Mouse (Mus musculus) CD8-positive naive resting alpha-beta T cell, adult 2 months (primary cell): ENCODE results near the gene Lbx2.
A peak's percentile ranks its signal among the peaks of the same experiment; 100 is the strongest.

Experiments used
- DNase-seq, 2 experiments: peaks; one replicate each; pipeline ENCODE4 v3.0.0; 2022; ENCODE audit warnings: low read depth in 2 of 2, low spot score in 2 of 2

The Lbx2 gene

DNA sequence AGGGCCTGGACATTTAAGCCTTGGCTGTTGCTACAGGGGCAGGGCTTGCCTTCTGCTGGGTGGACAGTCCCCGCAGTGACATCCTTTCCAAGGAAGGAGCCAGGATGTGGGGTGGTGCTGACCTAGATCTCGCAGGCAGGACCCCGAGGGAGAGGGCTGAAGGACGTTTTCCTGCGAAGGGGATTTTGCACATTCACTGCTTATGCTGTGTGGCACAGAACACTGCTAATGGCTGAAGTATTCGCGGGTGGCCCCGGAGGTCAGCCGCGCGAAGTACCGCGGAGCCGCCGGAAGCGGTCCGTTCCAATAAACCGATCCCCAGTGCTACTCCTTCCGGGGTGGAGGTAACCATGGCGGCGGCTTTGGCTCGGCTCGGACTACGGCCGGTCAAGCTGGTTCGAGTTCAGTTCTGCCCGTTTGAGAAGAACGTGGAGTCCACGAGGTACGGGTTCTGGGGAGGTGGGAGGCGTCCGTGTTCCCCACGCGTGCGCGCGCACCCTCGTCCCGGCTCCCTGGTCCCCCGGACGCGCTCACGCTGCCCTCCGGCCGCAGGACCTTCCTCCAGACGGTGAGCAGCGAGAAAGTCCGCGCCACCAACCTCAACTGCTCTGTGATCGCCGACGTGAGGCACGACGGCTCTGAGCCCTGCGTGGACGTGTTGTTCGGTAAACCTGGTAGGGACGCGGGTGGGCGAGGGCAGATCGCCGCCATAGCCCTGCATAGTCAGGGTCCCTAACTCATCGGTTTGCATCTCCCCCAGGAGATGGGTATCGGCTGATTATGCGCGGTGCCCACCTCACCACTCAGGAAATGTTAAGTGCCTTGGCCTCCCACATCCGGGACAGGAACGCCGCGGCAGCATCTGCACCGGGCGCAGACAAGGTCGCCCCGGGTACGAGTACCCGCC lies 22.8 kb downstream of the Lbx2 start, which contains the start of gene Mrpl53:
Gene Mrpl53 (plus strand): TSS at position 279 of the 907 bp plus-strand sequence.
- peak; percentile 39 to 46 for DNase-seq

DNA sequence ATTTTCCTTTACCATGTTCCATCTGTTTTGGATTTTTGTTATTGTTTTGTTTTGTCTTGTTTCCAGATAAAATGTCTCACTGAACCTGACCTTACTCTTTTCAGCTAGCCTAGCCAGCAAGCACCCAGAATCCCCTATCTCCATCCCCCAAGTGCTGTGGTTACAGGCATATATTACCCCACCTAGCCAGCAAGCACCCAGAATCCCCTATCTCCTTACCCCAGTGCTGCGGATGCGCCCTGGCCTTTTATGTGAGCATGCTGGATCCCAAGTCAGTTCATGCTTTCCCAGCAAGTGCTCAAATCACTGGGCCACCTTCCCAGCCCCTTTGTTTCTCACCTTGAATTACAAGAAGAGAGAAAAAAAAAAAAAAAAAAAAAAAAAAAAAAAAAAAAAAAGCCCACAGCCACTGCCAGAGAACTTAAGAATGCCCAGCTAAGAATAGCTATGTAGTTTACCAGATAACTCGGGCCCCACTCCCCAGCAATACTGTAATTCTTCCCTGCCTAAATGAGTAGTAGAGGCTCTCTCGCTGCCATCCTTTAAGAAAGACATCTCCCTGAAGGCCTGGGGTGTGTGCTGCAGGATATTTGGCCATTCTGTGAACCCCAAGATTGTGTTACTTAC lies 25.5 kb downstream of the Lbx2 start:
- DNase-seq, result no peak

DNA sequence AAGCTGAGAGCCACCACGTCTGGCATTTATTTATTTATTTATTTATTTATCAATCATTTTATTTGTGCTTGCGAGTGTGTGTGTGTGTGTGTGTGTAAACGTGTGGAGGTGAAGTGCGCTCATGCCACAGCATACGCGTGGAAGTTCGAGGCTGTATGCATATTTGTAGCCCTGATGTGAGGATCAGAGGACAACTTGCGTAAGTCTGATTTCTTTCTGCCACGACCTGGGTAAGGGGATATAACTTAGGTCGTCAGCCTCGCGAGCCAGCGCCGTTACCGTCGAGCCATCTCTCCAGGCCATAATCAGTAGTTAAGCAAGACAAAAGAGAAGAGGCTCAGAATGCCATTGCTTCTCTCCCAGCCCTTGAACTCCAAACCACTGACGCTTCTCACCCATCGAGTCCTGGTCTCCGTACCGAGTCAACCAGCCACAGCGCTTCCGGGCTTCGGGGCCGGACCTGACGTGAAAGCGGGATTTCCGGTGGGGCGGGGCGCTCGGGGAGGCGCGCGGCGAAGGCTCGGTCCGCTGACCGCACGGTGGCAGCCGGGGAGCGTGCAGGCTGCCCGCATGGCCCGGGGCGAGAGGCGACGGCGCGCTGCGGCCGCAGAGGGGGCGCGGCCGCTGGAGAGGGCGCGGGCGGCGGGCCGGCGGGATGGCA lies 29.0 kb downstream of the Lbx2 start, which contains the start of gene Mogs:
Gene Mogs (plus strand): TSS at position 486 of the 661 bp plus-strand sequence.
- DNase-seq, result peak; percentile 77 to 79

DNA sequence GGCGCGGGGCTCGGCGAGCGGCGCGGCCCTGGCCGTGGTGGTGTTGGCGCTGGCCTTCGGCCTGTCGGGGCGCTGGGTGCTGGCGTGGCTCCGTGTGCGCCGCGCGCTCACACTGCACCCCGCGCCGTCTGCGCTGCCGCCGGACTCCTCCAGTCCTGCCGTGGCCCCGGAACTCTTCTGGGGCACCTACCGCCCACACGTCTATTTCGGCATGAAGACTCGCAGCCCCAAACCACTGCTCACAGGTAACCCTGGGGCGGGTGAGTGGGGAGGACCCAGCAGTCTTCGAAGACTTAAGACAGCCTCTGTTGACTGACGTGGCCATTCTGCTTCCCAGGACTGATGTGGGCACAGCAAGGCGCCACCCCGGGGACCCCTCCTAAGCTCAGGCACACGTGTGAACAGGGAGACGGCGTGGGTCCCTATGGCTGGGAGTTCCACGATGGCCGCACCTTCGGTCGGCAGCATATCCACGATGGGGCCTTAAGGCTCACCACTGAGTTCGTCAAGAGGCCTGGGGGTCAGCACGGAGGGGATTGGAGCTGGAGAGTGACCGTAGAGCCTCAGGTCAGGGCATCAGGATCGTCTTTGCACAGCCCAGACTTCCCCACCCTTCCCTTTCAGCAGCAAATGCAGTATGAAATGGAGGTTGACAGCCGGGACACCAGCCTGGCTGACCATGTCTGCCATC lies 29.7 kb downstream of the Lbx2 start:
- DNase-seq, result peak in 1 of 2 experiments; percentile 31

GRCm38 (mm10) chr6:83116373-83117164 lies 30.4 kb downstream of the Lbx2 start:
- no peak for DNase-seq

GRCm38 (mm10) chr6:83117165-83117438 lies 30.9 kb downstream of the Lbx2 start:
- no peak for DNase-seq

DNA sequence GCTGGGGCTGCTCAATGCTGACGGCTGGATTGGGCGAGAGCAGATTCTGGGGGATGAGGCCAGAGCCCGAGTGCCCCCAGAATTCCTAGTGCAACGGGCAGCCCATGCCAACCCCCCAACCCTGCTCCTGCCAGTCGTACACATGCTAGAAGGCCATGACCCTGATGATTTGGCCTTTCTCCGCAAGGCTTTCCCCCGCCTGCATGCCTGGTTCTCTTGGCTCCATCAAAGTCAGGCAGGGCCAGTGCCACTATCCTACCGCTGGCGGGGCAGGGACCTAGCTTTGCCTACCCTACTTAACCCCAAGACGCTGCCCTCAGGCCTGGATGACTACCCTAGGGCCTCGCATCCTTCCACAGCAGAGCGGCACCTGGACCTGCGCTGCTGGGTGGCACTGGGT lies 31.4 kb downstream of the Lbx2 start:
- no peak for DNase-seq

DNA sequence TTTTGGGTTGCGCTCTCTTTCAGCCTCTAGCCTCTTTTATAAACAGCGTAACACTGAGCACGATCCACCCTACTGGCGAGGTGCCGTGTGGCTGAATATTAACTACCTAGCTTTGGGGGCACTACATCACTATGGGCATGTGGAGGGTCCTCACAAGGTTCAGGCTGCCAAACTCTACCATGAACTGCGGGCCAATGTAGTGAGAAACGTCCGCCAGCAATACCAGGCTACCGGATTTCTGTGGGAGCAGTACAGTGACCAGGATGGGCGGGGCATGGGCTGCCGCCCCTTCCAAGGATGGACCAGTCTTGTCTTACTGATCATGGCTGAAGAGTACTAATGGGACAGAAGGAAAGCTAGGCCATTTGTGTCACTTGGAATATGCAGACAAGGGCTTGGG lies 32.2 kb downstream of the Lbx2 start:
- no peak for DNase-seq

- DNase-seq, result peak in 1 of 2 experiments; percentile 29
Observed at GRCm38 (mm10) chr6:83118825-83119733, 32.9 kb downstream of the Lbx2 start.

DNA sequence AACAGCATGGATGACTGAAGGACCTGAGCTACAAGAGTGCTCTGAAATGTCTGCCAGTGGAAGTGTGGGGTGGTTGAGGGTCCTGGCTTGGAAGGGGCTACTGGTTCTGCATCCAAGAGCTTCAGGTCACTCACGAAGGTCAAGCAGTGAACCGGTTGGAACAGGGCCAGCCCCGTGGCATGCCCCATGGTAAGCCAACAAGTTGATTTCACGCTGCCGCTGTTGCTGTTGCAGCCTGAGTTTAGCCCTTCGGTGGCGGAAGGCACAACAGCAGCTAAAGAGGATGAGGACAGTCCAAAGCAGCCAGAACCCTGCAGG lies 33.5 kb downstream of the Lbx2 start:
- no peak for DNase-seq

DNA sequence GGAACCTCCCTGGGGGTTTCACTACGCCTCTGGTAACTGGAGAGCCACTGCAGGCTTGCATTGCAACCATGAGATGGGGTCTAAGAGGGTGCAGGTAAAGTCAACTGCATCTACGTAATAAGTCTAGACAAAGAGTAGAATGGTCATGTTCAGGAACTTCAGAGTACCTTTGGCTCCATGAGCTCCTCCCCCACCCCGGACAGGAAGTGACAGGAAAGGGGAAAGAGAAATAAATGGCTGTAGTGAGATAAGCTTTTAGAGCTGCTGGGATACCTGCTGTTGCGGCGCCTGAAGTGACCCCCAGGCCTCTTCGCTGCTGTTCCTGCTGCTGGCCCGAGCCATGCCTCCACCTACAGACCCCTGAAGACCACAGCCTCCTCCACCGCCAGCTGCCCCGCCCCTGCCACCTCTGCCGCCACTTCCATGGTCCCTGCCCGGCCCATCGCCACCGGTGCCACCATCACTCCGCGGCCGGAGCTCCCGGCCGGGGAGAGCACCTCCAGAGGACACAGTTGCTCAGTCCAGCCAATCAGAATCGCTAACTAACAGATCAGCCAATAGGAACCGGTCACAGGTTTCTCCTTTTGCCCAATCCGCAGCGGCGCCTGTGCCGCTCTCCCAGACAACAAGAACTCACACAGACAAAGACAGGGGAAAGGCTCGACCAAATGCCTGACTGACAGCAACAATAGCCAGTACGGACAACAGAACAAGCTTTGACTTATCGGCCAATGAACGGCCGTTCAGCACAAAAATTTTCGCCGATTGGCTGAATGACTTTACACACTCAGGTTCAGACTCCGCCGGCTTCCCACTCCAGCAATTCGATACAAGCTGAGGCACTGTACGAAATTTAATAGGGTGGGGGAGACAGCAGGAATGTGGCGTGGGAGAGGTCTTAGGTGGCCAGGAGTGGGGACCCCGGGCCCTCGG lies 35.0 kb downstream of the Lbx2 start, which contains the start of gene Wbp1:
Gene Wbp1 (minus strand): TSS at position 630 of the 933 bp plus-strand sequence.
- peak; percentile 87 to 89 for DNase-seq

- no peak for DNase-seq
Observed at GRCm38 (mm10) chr6:83121863-83122710, 35.9 kb downstream of the Lbx2 start.

DNA sequence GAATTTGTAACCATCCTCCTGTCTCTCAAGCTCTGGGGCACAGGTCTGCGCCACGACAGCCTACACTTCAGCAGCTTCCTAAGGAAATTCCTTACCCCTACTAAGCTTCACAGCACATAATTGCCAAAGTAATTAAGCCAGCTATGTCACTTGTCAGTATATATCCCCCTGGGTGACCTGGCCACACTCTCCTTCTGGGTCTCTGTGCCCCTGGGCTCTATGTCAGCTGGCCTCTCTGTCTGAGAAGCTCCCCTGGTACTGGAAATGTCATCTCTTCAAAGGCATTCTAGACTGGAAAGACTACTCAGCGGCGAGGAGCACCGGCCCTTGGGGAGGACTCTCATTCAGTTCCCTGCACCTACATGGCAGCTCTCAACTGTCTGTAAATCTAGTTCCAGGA lies 36.8 kb downstream of the Lbx2 start:
- DNase-seq, result no peak

GRCm38 (mm10) chr6:83124851-83125312 lies 38.7 kb downstream of the Lbx2 start:
- DNase-seq, result peak; percentile 90 to 92

- DNase-seq, result no peak
Observed at GRCm38 (mm10) chr6:83125331-83125730, 39.2 kb downstream of the Lbx2 start, which contains the start of gene Ino80b. Gene Ino80b, minus strand, starts transcription at chr6:83125431.

DNA sequence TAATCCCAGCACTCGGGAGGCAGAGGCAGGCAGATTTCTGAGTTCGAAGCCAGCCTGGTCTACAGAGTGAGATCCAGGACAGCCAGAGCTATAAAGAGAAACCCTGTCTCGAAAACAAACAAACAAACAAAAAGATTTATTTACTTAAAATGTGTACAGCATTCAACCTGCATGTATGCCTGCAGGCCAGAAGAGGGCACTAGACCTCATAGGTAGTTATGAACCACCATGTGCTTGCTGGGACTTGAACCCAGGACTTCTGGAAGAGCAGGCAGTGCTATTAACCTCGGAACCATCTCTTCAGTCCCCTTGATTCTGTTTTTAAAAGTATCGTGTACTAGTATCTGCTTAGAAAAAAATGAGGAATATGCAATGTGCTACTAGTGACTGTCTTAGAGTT lies 41.3 kb downstream of the Lbx2 start:
- DNase-seq, result no peak

DNA sequence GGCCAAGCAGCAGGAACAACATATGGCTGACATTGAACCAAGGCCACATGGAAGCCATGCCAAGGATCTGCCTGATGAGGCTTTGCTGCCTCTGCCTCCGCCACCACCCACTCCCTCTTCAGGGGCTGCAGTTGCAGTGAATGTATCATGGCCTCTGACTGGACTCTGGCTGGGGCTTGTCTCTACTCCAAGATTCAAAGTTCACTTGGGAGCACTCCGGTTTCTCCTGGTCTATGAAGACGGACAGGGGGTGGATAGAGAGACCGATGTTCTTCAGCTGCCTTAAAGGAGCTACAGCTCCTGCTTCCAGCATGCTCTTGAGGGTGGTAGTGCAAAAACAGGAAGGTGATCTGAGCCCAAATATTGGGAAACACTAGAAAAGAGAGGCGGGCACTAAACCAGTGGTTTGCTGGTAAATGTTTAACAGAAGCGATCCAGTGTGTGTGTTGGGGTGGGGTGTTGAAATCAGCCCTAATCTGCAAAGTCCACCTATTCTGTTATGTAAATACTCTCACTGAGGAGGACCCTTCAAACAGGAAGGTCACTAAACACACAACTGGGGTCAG lies 45.4 kb downstream of the Lbx2 start:
- DNase-seq, result no peak
